Mouse (Mus musculus) retina, postnatal 7 days (tissue): Measurements from ENCODE around the gene Ntm.

Experiments
- DNase-seq: peaks from one replicate; pipeline ENCODE4 v3.0.0-alpha.2; 2012; ENCODE audit warnings: low read depth, low spot score

Ntm gene

GRCm38 (mm10) chr9:29242497-29243422 lies 720.2 kb downstream of the Ntm start:
- DNase-seq: no peak

DNA sequence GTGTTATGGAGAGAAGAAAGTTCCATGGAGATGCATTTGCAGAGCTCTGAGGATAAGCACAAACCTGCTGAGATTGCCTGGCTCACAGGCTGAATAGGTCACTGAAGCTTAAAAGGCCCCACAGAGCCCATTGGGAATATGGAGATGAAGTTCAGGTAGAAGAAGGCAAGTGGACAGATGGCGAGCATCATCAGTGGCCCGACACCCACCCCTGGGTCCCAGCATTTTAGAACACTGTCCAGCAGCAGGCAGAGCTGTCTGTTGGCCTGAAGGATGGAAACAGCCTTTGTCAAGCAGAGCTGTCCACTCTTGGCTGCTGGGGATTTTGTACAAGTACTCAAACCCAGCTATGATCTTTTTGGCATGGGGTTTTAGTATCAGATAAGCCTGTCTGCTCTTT lies 722.1 kb downstream of the Ntm start:
- DNase-seq: no peak

- no peak for DNase-seq
Measured at GRCm38 (mm10) chr9:29238973-29239372, 724.0 kb downstream of the Ntm start.

DNA sequence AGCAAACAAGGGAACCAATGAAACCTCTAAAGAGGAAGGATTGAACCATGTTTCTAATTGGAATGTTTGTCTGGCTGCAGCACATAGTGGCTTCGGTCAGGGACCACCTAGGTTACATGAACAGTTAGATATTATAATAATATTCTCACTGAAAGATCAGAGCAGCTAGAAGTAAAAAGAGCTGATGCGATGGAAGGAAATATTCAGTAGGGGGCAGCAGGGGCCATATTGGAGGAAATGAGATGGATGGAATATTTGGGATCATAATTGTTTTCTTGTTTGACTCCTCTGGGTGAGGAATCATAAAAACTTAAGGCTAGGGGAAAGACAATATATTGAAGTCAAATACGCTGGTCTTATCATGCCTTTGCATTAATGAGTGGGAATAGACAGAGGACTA lies 726.2 kb downstream of the Ntm start:
- no peak for DNase-seq

- DNase-seq: no peak
Measured at GRCm38 (mm10) chr9:29227747-29228146, 735.2 kb downstream of the Ntm start.

GRCm38 (mm10) chr9:29222915-29223545 lies 739.9 kb downstream of the Ntm start:
- no peak for DNase-seq

DNA sequence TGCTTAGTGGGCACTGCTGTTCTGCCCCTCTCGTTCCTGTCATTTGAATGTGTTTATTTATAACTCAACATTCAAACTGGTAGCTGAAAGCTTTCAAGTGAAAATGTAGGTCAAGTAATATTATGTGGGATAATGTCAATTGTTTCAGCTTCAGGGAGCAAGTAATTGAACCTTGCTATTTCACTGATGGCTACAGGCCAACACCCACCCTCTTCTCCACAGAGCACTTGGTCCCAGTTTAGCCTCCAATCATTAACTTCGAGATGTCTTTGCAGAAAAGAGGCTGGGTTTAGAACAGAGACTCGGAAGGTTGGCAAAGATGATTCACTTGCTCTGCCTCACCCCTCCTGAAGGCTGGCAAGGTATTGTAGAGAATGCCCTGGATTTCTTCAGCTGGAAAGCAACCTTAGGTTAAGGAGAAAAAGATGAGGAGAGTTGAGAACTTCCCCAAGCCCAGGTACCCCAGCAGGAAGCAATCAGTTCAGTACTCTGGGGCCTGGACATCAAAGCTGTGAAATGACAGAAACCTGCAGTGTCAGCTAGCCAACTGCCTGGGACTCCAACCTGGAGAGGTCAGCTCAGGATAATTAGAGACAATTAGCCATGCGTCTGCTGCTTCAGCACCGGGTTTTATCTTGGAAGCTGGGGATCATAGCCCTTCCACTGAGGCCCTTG lies 741.9 kb downstream of the Ntm start:
- DNase-seq: no peak

DNA sequence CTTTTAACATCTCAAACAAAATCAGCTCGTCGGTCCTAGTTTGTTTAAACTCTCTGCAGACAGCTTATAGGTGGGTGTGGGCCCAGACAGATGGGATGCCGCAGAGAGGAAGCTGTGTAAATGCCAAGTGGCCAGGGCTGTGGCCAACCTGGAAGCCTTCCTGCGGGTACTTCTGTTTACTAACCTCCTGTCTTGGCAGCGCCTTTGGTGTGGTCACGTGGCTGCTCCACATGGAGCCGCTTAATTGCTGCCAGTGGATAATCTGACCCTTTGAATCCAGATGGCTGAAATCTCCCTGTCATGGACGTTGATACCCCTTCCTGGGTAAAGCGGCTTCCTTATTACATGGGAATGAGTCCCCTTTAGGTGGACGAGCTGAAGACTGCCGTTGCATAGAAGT lies 742.4 kb downstream of the Ntm start:
- DNase-seq: peak; percentile 65

GRCm38 (mm10) chr9:29217951-29218350 lies 745.0 kb downstream of the Ntm start:
- DNase-seq: no peak

DNA sequence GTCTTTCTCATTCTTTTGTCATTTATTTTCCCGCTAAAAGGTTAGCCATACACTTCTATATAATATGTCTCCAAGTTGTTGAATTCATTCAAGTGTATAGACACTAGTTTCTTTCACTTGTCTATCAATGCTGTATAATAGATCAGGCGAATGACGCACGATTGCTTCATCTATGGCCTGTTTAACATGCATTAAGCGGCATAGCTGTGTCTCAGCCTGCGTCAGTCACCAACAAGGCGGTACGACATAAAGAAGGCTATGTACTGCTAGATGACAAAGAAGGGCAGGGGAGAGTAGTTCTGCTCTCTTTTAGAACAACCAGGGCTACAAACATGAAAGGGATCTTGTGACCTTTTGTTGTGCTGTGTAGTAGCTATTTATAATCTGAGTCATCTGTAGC lies 746.4 kb downstream of the Ntm start:
- DNase-seq: no peak

- DNase-seq: no peak
Measured at GRCm38 (mm10) chr9:29215796-29216195, 747.1 kb downstream of the Ntm start.

- no peak for DNase-seq
Measured at GRCm38 (mm10) chr9:29215241-29215640, 747.7 kb downstream of the Ntm start.

DNA sequence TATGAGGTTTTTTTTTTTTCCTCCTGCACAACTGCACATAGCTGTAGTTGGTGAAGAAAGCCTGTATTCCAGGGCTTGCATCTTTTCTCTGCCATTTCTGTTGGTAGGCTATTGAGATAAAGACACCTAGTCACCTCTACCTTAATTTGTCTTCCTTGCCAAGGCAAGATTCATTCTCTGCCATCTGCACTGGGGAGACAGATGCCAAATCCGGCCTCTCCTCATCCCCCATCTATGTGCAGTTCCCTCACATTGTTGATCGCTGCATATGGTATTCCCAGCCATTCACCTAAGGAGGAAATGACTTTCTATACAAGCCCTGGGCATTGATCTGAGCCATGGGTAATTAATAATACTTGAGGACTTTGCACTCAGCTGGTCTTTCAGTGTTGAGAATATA lies 753.7 kb downstream of the Ntm start:
- DNase-seq: no peak

- no peak for DNase-seq
Measured at GRCm38 (mm10) chr9:29208142-29208541, 754.8 kb downstream of the Ntm start.

DNA sequence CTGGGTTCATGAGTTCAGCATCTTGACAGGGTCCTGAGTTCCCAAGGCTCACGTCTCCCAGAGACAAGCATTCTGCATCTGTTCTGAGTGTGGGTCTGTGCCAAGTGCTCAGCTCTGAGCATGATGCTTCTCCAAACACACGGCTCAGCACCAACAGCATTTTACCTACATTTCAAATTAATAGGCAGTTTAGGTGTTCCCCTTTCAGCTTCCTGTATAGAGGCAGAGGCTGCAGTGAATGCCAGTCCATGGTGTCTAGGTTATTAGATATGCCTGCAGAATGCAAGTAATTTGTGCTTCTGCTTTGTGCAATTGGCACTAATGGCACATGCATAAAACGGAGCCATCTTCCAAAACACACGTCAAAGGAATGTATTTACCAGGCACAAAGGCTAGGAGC lies 757.3 kb downstream of the Ntm start:
- DNase-seq: no peak

DNA sequence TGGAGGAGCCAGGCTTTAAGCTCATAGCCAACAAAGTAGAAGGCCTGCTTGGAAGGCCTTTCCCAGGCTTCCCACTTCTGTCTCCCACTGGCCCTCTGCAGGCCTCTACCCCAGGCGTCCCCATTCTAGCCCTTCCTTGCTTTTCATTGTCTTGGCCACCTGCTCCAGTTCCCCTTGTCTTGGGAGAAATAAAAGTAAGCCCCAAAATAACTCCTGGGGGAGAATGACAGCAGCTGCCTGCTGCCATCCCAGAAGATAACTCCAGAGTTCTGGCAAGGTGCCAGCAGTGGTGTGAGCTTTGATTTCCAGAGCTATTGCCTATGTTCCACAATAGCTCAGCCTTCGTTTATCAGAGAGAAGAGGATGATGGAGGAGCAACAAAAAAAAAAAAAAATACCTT lies 760.7 kb downstream of the Ntm start:
- DNase-seq: no peak

- DNase-seq: peak; percentile 62
Measured at GRCm38 (mm10) chr9:29201163-29202053, 761.5 kb downstream of the Ntm start.

DNA sequence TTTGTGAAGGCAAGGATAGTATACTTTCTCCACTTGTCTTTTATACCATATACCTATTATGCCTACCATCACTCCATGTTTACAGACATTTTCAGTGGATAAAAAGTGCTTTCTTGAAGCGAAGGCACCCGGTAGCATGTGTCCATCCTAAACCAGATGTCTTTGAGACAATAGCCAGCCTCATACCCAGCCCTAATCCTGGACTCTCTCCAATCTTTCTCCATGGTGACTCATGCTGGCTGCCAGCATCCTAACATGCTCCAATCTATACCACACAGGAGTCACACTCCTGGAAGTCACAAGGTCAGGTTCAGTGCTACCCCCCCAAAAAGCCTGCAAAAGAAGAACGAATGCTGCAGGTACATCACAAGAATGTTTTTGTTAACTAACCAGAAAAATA lies 765.9 kb downstream of the Ntm start:
- no peak for DNase-seq

DNA sequence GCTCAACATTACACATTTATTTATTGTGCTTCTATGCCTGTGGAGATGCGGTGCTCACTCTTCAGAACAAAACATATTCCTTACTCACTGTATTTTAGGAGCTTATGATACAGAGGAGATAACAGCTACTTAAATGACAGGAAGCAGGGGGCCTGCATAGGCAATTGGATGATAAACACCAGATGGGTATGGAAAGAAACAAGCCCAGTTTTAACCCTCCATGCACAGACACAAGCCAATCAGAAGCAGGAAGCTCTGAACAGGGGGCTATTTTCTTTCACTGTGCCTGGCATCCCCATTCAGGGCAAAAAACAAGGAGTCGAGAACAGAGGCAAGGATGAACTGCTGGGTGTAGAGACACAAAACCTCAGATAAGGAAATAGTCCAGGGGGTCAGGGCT lies 768.7 kb downstream of the Ntm start:
- no peak for DNase-seq

DNA sequence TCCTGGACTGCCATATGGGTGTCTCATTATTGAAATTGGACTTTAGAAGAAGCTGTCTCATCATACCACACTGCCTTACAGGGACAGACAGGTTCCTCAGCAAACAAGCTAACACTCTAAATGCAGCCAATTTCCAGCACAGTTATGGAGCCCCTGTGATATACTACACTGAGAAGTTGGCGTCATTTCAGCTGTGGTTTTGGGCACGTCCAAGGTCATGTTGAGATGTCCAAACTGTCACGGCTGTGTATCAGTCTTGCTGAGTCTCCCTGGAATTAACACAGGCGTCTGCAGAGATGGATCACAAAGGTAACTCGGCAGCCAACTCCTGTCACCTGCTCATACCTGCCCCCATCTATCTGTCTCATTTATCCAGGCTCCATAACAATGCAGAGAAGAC lies 779.9 kb downstream of the Ntm start:
- DNase-seq: no peak

GRCm38 (mm10) chr9:29181661-29182060 lies 781.3 kb downstream of the Ntm start:
- DNase-seq: no peak

DNA sequence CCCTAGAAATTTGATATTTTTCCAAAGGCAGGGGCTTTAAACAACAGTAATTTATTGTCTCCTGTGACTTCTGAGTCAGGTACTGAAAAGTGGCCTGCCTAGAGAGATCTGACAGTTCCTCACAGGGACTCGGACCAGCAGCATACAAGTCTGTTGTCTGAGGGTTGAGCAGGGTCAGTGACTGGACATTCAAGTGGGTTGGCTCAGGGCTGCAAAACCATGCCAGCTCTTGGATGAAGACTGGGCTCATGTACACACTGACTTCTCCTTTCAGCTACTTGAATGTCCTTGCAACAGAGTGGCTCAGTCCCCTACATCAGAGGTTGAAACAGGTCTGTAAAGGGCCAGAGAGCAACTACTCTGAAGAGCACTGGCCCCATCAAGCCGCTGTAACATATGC lies 797.2 kb downstream of the Ntm start:
- no peak for DNase-seq
